Mouse (Mus musculus): ENCODE measurements around the gene Myo18b.

Myo18b gene

DNA sequence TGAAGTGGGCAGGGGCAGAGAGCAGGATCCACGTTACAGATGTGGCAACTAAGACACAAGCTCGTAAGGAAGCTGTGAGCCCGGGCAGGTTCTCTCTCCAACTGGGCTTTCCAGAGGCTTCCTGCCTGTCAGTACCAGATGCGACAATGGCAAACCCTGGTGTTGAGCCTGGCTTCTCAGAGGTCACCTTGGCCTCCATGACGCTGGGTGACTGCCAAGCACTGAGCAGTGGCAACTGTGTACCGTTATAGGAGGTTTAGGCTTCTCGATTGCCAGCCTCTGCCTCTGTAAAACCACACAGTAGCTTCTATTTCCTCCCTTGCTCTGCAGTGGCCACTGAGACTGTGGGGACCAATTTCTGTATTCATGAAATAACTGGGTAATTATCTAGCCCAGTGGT is 81.1 kb downstream of the Myo18b start:
- peak; percentile 7 for DNase-seq (ENCODE audit: low read depth, low spot score)

DNA sequence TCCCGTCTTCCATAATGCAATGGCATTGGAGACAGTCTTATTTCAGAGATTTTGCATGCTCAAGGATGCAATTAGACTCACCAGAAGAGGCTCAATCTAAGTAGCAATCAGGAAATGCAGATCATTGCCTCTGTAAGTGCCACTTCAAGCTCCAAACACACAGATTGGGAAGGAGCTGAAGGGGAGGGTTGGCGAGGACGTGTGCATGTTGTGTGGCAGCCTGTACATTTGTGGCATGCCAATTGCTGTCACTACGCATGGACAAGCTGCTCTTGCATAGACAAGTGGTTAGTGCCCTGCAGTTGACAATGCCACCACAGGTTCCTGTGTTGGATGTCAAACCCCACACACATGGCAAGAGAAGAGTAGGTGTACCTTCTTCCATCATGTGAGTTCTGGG is 88.5 kb downstream of the Myo18b start:
- DNase-seq (ENCODE audit: low read depth, low spot score) = peak; percentile 10

DNA sequence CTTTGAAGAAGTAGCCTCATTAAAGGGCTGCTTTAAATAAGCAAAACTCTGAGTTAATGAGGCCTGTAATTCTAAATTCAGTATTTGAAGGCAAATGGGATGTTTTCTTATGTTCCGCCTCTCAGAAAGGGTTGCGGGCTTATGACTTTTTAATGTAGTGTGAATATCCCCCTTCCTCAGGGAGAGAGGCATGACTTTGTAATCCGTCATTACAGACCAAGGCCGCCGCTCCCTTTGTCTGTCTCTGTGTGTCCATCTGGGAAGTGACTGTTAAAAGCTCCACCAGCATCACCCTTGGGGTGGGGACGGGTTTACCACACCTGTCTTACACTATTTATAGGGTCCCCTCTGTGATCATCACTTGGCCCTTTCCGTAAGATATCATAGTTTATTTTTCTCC is 100.1 kb downstream of the Myo18b start:
- no peak for DNase-seq (ENCODE audit: low read depth, low spot score)

DNA sequence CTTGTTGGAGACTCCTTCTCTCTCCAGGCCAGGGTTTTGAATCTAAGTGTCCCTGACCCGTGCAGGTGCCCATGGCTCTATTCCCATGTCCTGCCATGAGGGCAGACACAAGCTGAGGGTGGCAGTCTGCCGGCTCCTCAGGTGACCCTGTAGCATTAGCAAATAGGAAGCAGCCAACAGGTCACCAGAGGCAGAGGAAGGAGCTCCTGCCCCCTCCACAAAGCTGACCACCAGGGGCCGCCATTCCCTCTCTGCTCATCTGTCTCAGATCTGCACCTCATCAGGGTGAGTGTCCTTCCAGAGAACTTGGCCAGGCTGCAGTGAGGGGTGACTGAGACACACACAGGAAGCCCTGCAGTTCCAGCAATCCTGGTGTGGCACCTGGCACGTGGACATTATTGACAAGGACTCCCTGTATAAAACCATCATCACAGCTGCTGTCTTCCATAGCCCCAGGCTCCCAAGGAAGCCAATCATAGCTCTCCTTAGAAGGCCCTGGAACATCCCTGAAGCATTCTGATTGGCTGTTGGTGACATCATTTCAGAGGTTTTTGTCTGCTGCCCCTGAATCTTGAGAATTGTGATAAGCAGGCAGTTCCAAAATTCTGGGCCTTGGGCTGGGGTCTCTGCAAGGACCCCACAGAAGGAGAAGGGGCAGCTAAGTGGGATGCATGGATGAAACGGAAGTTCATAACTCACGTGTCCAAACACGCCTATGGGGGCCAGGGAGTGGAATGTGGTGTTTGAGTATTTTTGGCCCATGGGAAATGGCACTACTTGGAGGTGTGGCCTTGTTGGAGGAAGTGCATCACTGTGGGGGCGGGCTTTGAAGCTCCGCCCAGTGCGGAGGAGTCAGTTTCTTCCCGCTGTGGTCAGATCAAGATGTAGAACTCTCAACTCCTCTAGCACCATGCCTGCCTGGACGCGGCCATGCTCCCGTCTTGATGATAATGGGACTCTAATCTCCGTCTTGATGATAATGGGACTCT is 104.1 kb downstream of the Myo18b start:
- DNase-seq (ENCODE audit: low read depth, low spot score) = no peak

DNA sequence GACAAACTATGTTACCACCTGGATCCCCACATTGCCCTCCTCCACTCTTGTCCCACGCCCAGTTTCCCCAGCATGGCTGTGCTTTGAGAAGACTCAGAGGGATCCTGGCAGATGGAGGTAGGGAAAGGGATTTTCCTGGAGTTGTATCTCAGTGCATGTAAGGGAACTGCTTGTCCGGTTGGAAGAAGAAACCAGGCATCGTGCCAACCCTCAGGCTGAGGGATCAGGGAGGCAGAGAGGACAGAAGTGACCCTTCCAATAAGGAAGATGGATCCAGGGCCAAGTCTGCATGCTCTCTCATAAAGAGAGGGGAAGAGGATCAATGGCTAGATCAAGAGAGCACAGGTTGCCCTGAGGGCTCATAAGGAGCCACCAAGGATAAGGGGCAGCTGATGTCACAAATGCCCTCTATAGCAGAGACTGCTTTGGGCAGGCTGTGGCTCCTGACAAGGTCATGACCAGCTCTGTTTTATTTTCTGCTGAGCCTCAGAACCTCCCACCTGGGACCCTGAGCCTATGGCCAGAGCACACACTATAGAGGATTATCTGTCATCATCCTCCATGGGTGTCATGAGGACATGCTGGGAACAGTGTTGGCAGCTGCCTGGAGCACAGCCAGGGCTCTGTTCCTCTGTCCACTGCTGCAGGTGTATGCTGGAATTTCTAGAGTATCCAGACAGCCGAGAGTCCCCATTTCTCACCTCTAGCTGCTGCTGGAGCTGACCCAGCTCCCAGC is 105.6 kb downstream of the Myo18b start:
- no peak for DNase-seq (ENCODE audit: low read depth, low spot score)

DNA sequence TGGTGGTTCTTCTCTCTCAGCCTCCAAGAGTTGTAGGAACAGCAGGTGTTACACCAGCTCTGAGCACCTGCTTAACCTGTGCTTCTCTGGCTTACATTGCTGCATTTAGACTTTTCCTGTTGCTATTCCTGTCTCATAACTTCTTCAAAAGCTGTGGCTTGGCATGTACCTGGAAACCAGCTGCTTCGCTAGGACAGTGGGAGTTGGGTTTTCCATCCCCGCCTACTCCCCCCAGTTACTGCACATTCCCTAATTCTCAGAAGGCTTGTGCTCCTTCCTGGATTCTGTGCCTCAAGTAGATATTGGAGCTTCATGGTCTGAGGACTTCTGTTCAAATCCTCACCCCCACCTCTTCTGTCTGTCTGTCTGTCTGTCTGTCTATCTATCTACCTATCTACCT is 107.7 kb downstream of the Myo18b start:
- DNase-seq (ENCODE audit: low read depth, low spot score) = peak; percentile 61

DNA sequence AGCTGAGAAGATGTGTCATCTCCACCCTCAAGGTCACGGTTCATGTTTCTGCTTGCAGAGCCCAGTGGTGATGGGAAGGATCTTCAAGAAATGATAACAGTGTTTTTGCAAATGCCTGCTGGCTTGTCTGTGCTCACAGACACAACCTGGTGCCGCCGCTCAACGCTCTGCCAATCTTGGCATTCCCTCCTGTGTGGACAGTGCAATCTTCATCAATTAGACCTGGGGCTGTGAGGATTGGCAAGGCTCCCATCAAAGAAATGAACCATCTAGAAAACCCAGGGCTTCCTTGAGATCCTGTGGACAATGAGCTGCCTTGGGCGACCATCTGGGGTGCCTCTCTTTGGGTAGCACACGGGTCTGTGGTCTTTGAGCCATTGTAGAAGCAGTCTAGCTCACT is 109.4 kb downstream of the Myo18b start:
- no peak for DNase-seq (ENCODE audit: low read depth, low spot score)

DNA sequence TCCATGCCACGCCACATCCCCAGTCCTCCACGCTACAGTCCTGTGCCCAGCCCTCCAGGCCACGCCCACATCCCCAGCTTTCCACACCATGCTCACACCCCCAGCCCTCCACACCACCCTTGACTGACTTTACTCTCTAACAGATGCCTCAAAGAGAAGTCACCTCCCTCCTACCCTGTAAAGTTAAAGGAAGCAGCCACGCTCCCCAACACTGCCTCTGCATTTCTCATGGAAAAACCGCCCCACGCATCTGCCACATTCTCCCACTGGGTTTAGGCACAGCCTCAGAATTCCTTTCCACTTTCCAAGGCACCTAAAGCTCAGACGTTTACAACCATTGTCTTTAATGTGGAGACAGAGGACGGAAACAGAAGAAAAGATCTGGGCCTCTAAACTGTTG is 110.1 kb downstream of the Myo18b start:
- DNase-seq (ENCODE audit: low read depth, low spot score) = peak; percentile 80

DNA sequence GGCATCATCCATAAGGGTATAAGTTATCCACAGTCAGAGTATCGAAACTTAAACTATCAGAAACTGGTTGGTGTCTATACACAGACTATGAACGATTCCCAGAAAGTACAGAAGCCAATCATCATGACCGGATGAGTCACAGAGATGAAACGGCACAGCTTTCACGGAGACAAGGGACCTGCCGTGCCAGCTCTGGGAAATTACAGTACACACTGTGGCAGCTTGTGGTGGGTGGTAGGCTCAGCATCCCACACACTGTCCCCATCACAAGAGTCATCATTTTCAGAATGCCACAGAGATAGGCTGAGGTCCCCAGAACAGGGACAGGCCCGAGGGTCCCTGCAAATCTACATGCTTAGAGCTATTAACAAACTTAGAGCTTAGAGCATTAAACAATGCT is 114.4 kb downstream of the Myo18b start:
- peak; percentile 91 for DNase-seq (ENCODE audit: low read depth, low spot score)

DNA sequence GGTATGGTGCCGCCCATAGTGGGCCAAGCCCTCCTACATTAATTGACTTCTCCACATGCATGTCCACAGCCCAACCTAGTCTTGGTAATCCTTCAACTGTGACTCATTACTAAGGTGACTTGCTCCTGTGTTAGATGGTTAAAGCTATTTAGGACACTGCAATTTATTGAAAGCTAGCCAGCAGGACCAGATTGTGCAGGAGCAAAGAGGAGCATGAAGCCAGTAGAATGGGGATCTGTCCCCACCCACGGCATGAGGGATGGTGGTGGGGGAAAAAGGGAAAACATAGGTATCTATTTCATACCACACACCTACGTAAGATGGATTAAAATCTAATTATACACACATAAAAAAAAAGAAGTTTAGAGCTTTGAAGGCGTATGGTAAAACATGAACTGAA is 114.9 kb downstream of the Myo18b start:
- DNase-seq (ENCODE audit: low read depth, low spot score) = peak; percentile 81

DNA sequence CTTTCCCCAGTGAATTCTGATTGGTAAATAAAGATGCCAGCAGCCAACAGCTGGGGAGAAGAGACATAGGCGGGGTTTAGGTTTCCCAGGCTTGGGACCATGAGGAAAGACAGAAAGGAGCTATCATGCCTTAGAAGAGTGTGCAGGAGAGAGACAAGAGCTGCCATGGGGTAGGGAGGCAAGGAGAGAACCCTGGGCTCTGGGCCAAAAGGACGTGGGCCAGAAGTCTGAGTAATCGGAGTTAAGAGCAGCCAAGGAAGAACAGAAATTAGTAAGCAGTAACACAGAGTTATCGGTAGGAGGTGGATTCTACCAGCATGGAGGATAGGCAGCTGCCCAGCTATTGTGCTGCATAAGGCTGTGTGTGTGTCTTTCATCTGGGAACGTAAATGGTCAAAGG is 115.8 kb downstream of the Myo18b start:
- DNase-seq (ENCODE audit: low read depth, low spot score) = peak; percentile 93

DNA sequence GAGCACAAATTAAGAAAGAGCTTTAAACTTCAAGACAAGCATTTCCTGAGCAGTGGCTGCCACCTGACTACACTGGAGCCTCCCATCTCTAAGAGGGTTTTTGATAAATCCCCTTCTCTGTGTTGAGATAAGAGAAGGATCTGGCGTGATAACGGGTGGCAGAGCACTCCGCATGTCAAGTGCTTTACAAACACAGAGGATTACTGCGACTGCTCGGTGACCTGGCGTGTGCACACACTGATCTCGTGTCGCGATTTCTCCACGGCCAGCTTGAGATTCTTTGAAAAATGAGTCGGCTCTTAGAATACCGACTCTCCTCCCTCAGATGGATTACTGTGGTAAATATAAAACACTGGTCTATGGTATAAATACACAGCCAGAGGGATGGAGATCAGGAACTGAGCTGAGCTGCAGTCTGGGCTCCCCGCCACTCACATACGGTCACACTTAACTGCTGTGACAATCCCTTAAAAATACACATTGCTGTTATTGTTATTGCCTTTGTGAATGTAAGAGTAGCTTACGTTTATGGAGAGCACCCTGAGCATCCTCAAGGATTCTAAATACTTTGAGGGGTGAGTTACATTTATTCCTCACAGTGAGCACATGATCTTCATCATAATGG is 119.3 kb downstream of the Myo18b start:
- peak; percentile 31 for DNase-seq (ENCODE audit: low read depth, low spot score)

DNA sequence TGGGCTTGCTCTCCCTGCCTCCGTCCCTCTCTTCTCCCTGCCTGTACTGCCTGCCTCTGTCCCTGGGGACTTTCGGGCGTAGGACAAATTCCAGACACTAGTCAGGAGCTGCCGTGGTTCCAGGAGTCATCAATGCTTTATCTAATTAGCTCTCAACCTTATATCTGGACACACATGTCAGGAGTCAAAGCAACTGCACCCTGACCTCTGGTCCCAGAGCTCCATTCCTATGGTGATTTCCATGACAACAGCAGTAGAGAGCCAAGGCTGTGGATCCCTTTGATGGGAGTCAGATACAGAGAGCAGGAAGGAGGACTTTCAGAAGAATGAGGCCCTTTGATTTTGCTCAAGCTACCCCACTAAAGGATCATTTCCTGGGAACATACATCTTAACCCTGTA is 122.7 kb downstream of the Myo18b start:
- DNase-seq (ENCODE audit: low read depth, low spot score) = no peak

DNA sequence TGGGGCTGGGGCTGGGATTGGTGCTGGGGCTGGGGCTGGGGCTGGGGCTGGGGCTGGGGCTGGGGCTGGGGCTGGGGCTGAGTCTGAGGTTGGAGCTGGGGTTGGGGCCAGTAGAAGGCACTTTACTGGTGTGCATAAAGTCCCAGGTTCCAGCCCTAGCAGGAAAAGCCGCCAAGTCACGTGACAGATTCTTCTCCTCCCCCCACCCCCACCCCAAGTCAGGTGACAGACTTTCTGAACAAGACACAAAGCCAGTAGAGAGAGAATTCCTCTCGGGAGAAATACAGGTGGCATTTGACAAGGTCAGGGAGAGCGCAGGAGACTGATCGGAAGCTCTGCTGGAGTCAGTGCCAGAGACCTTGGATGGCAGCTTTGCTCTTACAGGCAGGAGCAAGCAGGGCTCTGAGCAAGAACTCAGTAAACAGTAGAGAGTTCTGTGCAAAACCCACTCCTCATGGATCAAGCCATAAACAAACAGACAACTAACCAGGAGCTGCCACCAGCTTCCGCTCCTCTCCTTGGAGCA is 124.7 kb downstream of the Myo18b start:
- peak; percentile 16 for DNase-seq (ENCODE audit: low read depth, low spot score)

DNA sequence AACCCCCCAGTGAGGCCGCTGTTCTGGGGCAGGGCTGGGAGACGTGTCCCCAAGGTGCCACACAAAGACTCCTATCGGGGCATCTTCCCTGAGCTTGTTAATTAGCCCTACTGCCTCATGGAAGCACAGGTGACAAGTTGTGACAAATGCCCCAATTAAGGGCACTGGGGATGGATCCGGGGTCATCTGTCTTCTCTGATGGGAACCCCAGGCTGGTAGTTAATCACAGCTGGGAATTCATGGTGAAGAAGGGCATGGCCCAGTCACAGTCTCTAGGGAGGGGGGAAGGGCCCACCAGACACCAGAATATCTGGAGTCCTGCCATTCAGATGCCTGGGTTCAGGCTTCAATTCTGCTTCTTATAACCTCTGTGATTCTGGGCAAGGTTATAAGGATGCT is 126.4 kb downstream of the Myo18b start:
- no peak for DNase-seq (ENCODE audit: low read depth, low spot score)

DNA sequence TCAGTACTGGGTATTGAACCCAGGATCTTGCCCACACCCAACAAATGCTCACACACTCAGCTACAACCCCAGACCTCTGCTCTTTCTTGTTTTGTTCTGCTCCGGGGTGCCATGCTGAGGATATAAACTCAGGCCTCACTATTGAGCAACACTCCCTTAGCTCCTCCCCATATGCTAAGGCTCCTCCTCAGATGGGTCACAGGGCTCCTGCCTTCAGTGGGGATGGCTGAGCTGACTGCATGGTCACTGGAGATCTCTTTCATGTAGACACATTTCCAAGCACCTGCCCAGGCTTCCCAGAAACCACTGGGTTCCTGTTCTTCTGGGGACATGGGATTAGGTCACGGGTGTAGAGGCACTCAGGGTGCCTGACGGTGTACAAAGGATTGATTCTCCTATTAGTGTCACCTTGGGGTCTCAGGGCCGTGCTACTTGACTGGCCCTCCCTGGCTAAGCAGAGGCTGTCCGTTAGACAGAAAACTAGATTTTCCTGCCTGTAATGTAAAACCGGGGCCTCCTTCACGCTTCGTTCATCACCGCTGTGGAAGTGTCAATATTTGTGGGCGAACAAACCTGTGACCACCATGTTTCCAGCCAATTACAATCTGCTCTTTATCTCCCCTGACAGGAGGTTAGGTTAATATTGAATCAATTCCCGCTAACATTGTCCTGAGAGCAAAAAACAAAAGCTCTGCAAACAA is 127.0 kb downstream of the Myo18b start:
- no peak for DNase-seq (ENCODE audit: low read depth, low spot score)

DNA sequence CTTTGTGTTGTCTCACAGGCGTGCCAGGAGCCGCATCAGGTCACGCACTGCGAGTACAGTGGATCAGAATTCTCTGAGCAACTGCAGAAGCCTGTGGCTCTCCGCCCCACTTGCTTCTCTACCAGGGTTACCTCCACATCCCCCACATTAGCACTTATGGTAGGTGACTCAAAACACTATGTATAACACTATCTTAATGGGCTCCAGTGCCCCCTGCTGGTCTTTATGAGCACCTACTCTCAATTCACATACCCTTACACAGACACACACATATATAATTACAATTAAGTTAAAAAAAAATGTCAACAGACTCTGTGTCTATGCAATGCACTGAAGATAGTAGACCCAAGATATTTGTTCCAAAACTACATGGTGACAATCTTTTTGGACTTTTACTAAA is 127.6 kb downstream of the Myo18b start:
- no peak for DNase-seq (ENCODE audit: low read depth, low spot score)

DNA sequence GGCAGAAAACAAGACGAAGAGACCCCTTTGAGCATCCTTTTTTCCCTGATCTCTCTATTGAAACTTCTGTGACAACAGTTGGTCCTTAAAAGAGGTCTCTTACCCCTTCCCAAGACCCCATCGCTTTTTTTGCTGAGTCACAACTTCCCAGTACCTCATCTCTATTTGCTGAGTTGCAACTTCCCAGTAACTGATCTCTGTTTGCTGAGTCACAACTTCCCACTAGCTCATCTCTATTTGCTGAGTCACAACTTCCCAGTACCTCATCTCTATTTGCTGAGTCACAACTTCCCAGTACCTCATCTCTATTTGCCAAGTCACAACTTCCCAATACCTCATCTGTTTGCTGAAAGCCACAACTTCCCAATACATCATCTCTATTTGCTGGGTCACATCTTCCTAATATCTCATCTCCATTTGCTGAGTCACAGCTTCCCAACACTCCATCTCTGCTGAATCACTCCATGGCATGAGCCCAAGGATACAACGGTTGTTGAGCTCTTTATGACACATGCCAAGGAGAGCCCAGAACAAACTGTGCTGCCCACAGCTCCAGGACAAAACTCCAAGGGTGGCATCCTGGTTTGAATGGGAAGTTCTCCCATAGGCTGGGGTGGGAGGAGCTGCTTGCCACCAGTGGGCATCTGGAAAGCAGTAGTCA is 134.6 kb downstream of the Myo18b start:
- peak; percentile 56 for DNase-seq (ENCODE audit: low read depth, low spot score)

DNA sequence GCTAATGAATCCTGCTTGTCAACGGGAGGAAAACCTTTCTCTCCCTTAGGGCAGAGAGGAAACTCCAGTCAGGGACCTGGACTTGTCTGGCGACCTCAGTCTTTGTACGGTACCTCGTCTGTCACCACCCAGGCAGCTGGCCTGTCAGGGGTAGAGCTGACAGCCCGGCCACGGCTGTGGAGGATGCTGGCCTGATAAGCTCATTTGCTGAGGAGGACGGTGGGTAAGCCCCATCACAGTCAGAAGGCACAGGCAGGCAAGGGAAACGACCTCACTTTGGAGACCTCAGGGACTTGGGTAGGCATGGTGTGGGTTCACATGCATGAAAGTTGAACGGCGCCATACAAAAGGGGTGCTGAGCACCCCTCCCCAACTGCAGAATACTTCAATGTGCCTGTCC is 140.6 kb downstream of the Myo18b start:
- DNase-seq (ENCODE audit: low read depth, low spot score) = no peak

DNA sequence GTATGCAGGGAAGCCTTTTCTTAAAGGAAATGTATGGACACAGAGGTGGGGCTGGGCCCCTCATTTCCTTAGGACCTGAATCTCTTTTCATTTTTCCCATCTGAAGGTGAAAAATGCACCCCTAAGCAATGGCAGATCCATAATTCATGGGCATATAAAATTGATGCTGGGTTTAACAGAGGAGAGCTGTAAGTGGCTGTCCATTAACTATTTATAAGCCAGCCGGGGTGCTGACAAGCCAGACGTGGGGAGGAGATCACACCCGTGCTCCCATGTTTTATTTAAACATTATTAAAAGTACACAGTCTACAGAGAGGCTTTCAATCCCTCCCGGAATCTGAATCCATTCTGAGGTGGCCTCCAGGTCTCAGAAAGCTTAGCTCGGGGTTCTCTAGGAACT is 146.5 kb downstream of the Myo18b start:
- DNase-seq (ENCODE audit: low read depth, low spot score) = no peak
